Mouse (Mus musculus) layer of hippocampus, postnatal 10 days (tissue): ENCODE data around the gene Dexi. TPM values are rescaled to one million over a fixed set of nuclear protein-coding genes. Genes with fewer than 3 reads are reported as not detected.

ENCODE experiments used
- DNase-seq, 2 experiments: peaks; one replicate each; pipeline ENCODE4 v3.0.0; 2021; ENCODE audit warnings: low spot score in 2 of 2
- long read RNA-seq: library from polyadenylated mRNA; stranded (forward); transcript quantifications from one replicate; pipeline ENCODE4 v2.0.0, GENCODE M21; 2023
- total RNA-seq, 2 experiments: library from RNA; stranded (reverse); gene quantifications; 2 replicates each; pipeline ENCODE4 v1.2.3; 2021

Dexi gene
- 10 to 100 TPM; 33.0 to 35.5 TPM for total RNA-seq
- long read RNA-seq, transcript Dexi-201 (2 exons, 1,389 nt), result major isoform, 35 of 45 reads
- long read RNA-seq, partial matches to known transcripts, result 2 of 45 reads
- long read RNA-seq, other reads (novel, unspliced or antisense), result 8 of 45 reads

DNA sequence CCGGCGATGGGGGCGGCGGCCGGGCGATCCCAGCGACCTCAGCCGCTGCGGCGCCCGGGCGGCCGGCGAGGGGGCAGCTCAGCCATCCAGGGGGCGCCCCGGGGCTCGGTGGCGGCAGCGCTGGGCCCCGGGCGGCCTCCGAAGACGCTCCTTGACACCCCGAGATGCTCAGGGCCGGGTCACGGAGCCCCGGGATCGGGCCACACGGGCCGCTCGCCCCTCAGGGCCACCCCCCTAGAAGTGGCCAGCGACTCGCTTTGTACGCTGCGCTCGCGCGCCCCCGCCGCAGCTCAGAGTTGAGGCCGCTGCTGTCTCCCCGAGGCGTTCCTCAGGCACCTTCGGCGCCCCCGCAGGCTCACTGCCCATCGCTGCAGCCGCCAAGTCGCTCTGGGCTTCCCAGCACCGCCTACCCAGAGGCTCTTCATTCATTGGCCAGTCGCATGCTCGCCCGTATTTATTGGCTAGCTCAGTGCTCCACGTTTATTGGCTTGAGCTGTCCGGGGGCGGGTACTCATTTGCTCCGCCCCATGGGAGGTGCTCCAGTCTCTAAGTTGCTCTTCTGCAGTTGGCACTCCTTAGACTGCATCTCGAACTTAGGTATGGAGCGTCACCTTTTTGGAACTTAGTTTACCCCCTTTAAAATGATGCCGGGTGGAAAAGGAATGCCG, at the start of gene Dexi:
Gene Dexi, minus strand, starts transcription at position 357 of the 668 bp plus-strand sequence.
- peak; percentile 91 to 94 for DNase-seq

DNA sequence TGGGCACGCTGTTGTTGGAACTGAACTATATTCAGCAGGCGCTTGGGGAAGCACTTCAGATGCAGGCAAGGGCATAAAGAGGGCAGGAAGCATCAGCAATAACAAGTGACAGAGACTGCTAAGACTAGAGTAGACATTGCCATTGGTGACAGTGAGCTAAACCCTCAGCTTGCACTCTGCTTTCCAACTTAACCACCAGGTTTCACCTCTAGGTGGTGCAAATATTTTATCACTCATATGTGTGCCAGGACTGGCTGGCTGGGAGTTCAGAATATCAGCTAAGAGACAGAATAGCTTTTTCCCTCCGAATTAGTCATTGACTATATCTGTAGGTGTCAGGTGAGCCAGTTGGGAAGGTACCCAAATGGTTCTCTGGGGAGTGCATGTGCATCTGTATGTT, 43.7 kb upstream of the Dexi start:
- no peak for DNase-seq

DNA sequence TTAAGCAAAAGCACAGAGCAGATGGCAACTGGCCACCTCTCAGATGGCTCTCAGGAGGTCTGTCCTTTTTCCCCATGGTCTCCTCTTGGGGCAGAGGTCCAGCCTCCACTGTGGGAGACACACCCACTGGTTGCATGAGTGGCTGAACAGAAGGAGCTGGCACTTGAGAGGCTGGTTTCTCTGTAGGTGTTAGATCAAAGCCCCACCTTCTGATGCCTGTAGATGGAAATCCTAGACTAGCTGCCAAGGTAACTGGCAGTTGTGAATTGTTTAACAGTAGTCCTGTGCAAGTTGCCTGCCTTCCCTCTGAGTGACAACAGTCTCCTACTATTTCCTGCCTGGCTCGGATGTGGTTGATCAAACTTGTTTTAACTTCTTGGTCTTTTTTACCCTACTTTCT, 42.3 kb upstream of the Dexi start:
- DNase-seq, result no peak

DNA sequence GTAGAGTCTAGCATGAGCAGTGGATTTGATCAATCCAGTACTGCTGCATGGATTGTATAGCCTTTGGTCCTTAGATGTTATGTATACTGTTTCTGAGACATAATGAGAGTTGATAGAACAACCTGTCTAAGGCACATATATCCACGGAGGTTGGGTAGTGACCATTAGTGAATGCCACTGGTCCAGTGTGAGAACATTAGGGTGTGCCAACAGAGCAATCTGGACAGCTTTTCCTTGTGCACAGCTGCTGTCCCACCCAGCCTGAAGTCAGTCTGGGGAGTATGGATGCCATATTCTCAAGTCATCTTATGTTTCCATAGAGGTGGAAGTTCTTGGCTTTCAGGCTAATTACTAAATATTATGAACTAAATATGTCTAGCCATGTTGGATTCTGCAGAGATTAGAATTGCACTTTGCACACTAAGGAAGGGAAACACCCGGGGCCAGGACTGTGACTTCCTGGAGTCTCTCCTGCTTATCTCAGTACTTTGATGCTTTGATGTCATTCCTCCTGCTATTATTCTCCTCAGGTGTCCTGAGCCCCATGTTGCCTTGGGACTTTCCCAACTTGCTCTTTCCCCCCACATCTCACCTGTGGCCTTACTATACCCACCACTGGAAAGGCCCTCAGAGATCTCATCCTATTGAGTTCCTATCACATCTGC, 38.5 kb upstream of the Dexi start:
- no peak for DNase-seq

DNA sequence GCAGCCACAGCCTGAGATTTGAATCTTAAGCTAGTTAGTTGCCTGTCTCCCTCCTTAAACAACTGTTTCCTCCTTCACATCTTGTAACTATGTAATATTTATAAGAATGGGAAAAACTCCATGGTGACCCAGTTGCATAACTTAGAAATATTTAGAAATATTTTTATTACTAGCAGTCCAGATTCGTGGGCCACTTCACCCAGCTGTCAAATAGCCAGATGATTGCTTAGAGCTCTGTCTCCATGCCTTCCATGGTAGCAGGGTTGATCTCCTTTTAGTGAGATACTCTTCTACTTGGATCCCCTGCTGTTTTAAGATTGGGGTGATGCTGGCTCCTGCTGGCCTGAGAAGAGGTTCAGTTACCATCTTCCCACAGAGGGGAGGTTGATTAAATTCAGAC, 35.5 kb upstream of the Dexi start:
- no peak for DNase-seq

DNA sequence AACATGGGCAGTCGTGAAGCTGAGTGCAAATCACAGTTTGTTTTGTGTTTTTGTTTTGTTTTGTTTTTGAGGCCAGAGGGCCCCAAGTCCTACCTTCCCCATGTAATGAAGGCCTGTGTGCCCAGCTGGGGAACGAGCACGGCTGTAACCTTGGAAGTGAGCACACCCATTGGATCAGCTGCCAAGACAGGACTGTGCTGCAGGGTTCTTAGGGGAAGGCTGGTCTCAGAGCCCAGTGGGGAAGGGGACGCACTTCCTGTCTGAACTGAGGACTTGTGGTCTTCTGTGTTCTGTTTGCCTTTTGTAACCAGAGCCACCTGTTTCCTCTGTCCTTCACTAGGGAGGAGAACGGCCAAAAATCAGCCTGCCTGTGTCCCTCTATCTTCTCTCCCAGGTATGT, 34.7 kb upstream of the Dexi start:
- no peak for DNase-seq

DNA sequence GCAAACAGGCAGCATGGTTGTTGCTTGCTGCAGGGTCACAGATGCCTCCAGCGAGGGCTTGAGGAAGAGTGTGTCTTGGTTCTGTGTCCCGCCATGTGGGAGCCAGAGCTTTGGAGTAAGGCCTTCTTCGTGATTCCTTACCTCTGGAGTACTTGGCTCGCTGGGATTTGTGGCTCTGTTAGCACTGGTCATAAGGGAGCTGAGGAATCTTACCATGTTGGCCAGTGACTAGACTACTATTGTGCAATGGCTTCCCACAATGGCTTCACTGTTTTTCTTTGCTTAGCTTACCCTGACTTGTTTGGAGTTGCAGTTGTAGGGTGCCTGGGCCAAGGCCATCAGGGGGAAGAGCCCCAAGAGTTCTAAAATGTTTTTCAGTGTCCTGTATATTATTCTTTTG, 33.1 kb upstream of the Dexi start:
- no peak for DNase-seq

DNA sequence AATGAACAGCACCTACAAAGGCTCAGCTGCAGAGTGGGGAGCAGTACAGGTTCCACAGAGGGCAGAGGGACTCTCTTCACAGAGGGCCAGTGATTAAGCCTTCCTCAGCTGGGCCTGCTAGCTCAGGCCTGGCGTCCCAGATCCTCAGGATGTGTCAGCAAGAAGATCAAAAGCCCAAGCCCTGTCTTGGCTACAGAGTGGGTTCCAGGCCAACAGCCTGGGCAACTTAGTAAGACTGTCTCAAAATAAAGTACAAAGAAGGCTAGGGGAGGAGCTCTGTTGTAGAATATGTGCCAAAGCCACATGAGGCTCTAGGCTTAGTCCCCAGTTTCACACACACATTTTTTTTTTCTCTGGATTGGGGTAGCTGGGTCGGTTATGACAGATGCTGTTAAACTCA, 32.1 kb upstream of the Dexi start:
- DNase-seq, result no peak

DNA sequence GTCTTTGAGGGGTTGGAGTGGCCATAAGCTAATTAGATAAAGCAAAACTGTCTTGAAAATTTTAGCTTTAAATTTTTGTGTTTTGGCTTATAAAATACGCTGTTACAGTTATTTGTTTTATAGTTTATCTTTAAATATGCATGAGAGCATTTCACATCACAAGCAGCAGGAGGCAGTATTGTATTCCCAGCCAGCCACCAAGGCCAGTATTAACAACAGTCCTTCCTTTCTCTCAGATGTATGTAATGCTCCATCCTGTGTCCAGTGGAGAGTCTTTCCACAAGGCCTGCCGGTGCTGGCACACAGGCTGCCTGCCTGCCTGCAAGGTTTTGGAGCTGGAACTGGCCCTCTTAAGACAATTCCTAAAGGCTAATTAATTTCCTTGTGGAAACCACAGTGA, 29.0 kb upstream of the Dexi start:
- no peak for DNase-seq

DNA sequence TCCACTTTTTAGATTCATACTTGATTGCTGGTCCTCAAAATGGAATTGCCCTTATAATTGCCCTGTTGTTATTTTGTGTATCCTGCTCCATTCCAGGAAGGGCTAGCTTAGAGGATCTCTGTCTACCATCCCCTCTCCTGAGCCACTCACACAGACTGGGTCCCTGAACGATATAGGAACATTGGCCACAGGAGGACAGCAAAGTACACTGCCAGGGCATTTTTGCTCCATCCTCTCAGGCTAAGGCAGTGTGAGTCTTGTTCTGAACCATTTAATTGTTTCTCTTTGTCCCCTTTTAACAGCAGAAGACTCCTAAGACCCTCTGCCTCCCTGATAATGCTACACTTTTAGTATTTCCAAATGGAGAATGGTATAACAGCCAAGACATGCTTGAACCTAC, 27.9 kb upstream of the Dexi start:
- peak; percentile 72 to 81 for DNase-seq

DNA sequence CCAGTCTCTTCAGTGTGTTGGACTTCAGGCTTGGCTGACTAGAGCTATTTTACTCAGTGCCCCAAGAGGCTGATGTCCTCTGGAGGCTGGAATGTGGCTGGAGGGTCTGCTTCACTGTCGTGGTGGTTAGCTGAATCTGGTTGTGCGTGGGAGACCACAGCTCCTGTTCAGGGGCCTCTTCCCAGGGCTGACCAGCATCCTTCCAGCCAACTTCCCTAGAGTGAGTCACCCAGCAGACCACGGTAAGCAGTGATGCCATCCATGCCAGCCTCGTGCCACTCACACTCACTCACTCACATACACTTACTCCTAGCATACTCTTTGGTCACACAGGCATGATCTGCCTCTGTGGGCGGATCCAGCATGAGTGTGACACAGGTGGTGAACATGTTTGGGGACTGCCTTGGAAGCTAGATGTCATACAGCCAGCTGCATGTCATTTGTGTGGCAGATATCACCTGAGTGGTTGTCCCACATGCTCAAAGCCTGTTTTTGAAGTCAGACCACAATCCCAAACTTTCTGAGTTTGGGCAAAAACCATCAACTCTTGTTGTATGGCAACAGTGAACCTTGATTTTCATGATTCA, 27.0 kb upstream of the Dexi start:
- no peak for DNase-seq

DNA sequence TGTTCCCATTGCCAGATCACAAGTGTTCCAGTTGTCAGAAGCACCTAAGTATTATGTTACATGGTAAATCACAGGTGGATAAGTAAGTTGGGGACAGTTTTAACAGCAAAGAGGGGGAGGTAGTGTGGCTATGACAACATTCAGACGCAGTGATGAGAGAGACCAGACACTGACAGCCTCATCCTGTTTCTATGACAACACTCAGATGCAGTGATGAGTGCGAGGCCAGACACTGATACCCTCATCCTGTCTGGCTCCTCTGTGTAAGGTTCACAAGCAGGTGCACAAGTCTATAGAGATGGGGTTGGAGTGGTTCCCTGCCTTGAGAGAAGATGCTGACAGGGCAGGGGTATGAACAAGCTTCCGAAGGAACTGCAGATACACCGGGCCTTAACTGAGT, 24.3 kb upstream of the Dexi start:
- no peak for DNase-seq

DNA sequence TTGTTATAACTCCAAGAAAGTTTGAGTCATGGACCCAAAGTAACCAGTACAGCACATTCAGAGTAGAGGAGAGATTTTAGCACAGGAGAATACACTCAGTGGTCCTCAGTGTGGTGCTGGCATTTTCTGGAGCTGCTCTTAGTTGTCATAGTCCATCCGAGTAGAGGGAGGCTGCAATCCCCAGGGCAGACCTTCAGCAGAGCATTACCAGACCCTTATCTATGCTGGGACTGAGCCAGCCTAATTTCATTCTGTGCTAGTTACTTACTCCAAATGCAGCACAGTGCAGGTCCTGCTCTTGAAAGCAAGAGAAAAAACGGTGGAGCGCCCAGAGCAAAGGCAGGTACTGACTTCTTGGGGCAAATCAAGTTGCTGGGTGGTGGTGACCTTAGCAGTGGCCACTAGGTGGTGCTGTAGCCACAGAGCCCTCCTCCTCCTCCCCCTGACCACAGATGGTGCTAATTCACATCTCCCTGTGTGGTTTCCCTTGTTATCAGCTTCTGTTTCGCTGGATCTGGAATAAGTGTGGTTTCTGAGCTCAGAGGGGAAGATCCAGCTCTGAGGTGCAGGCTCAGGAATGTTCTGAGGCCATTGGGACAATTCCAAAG, 22.5 kb upstream of the Dexi start:
- peak; percentile 75 to 77 for DNase-seq

DNA sequence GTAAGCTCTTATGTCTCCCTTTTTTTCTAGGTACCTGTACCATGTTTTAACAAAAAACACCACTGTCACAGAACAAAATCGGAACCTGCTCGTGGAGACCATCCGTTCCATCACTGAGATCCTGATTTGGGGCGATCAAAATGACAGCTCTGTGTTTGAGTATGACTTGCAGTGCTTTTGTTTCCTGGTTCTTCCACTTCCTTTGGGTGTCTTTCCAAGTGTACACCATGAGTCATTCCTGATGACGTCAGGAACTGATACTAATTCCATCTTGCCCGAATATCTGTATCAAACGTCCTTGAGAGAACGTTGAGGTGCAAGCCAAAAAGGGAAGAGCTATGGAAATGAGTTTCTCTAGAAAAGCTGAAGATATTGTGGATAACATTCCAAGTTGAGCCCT, 17.1 kb upstream of the Dexi start:
- no peak for DNase-seq

DNA sequence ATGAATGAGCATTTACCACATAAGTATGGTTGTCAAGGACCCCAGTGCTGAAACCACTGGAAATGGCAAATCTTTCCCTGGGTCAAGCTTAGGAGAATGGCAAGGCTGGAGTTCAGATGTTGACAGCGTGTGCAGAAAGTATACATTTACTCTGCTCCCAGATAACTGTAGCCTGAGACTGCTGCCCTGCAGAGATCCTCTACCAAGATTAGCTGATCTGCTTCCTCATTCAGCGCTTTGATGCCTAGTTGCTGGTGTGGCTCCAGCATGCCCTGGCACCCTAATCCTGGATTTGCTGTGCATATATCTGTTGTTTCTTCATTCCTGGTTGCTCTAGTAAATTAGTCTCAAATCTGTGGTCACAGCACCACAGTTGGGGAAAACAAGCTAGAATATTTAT, 11.0 kb upstream of the Dexi start:
- no peak for DNase-seq

DNA sequence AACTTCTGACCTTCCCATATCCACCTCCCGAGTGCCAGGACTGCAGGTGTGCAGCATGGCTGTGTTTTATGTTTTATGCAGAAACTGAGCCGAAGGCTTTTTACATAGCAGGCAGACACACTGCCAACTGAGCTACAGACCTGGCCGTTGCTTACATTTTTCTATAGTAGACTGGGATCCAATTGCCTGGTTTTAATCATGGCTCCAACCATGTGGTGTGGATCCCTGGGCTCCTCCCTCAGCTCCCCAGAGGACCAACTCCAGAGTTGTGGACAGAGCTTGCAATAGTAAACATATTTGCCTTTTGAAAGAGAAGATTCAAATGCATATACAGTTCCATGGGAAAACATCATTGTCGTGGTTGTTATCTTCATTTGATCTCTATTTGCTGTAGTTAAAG, 8.7 kb upstream of the Dexi start:
- DNase-seq, result no peak

DNA sequence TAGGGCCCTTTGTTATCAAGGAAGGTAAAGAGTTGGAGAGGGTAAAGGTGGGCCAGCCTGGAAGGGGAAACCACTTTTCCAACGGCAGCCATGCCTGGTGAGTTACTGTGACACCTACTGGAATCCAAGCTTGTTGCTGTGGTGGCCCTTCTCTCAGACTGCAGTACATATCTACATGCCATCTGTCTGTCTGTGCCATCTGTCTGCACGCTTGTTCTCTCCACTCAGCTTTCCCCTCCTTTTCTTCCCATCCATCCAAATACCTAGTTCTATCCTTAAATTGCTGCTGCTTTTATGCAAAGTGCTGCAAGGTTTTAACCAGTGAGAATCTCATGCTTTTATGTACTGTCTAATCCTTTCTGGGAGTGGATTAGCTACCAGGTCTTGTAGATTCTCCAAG, 6.7 kb upstream of the Dexi start:
- DNase-seq, result no peak

DNA sequence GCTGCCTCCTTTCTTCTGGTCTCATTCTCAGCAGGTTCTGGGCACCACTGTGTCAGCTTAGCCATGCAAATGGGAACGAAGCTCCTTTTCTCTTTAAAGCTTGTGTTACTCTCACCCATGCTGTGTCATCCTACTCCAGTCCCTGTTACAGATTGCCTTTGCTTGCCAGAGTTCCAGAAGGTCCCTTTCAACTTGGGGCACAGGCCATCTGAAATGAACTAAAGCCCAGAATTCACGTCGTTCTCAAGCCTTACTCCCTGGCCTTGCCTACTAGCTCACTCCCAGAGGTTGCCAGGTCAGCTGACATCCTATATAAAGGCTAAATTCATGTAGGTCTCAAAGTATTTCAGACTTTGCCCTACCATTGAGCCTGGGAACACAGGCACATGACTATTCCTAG, 6.1 kb upstream of the Dexi start:
- DNase-seq, result no peak

DNA sequence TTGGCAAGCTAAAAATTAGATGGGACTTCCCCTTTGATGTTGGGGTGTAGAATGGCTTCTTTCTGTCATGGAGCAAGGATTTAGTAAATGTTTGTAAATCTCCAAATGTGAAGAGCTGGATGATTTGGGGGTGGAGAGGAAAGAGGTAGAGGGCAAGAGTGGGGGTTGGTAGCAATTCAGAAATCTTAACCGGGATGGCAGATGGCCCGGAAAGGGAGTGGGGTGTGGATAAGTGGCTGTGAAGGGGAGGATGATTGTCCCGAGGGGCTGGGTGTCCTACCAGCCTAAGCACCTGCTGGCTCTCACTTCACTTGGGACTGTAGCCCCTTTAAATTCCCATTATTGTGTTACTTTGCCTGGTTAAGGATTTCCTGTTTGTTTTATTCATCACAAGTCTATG, 4.0 kb upstream of the Dexi start:
- DNase-seq, result no peak

DNA sequence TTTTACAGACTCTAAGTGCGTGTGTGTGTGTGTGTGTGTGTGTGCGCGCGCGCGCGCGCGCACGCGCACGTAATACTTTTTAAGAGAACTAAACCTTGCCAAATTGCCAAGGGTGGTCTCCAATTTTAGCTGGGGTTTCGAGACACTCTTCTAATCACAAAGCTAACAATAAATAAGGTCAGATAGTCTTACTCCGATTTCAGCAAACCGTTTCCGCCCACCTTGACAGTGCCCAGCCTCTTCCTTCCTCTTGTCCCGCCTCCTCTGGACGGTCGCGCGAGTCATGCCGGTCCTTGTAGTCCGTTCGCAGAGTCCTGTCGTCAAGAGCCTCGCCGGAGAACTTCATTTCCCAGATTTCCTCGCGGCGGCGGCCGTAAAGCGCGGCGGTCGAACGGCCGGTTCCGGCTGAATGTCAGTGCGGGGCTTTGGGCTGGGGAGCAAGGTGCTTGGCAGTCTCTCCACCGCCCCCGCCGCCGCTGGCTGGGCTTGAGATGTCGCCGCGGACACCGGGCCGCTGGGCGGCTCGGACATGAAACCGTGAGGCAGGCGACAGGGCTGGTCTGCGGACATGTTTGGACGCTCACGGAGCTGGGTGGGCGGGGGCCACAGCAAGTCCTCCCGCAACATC, 2.3 kb upstream of the Dexi start, which contains the start of gene Clec16a:
Gene Clec16a, plus strand, starts transcription at position 345 of the 628 bp plus-strand sequence.
- DNase-seq, result peak; percentile 96 to 97

DNA sequence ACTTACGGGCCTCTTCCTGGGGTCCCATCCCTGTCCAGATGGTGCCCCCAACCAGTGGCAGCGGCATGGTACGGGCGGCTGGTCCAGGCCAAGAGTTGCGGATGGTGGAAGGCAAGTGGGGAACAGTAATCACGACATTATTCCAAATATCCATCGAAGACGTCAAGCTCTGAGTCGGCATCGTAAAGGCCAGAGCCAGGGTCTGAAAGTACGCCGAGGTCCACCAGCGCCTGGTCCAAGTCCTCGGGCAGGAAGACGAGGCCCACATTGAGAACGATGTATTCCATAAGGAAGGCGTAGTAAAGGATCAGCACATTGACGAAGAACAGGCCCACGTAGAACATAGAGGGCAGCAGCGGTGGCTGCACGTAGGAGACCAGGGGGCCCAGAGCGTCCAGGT, 588 bp downstream of the Dexi start:
- peak; percentile 37 to 46 for DNase-seq

DNA sequence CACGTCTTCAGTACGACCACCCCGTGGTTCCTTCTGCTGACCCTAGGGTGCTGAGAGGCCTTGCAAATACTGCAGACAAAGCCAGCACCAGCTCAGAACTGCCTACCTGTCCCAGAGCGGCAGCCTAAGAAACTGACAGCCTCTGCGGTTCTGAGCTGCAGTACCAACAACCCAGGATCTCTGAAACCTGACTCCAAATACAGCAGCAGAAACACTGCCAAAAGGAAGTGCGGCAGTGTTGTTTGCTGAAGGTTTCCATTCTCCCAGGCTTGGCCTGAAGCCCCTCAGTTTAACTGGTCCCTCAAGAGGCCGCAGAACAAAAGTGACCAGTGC, 1.3 kb downstream of the Dexi start:
- DNase-seq, result peak in 1 of 2 experiments; percentile 44
